Mouse (Mus musculus) adrenal gland, adult 2 months (tissue): ENCODE results near the gene Bbx. TPM values are rescaled to one million over a fixed set of nuclear protein-coding genes. Genes with fewer than 3 reads are reported as not detected.

Experiments
- DNase-seq: peaks from one replicate; pipeline ENCODE4 v3.0.0; 2021
- polyA plus RNA-seq: library from polyadenylated mRNA; depleted of rRNA; stranded (reverse); fragments of >200 nt; gene quantifications from 2 replicates; pipeline ENCODE4 v1.2.3, GENCODE M21; 2012
- total RNA-seq, 2 experiments: library from RNA; stranded (reverse); gene quantifications; 2 replicates each; pipeline ENCODE4 v1.2.3; 2021

Gene Bbx
- total and polyA plus RNA-seq, 3 experiments = 8.4 to 34.3 (median 33.1) TPM

DNA sequence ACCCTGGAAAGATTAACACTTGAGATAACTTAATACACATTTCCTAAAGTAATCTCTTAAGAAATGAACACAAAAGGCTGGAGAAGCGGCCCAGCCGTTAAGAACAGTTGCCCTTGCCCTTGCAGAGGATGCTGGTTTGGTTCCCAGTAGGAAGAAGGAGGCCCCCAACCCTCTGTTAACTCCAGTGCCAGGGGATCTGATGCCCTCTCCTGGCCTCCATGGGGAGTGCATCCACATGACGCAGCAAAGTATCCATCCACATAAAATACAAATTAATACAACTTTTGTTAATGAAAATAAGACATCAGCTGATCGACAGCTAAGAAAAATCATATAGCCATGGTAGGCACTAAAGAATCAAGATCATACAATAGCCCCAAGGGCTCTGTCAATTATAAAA, 33.6 kb downstream of the Bbx start:
- no peak for DNase-seq

DNA sequence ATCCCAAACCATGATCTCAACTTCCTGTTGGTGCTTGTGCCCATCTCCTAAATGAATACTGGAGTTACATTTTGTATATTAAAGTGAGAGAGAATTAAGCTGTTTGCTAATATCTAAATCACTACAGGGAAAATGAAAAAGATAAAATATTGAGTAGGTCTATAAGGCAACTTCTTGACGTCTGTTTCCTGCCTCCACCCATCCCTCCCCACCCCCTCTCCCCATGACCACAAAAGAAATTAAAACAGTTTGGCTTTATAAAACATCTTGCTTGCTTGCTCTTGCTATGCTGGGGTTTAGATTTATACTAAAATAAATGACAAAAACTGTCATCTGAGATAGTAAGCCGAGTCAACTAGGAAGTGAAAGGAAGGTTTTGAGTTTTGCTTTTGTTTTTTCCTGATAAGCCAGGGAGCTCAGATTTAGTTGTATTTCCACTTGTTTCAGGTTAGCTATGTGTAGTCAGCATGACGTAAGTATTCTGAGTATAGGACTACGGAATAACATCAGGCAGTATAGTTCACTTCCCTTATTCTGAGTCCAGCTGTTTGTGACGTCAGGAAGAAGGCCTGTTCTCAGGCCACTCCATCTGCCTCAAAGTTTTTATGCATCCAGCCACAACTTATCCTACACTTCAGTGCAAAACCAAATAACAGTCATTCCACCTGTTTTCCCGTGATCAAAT, 36.1 kb downstream of the Bbx start:
- no peak for DNase-seq

DNA sequence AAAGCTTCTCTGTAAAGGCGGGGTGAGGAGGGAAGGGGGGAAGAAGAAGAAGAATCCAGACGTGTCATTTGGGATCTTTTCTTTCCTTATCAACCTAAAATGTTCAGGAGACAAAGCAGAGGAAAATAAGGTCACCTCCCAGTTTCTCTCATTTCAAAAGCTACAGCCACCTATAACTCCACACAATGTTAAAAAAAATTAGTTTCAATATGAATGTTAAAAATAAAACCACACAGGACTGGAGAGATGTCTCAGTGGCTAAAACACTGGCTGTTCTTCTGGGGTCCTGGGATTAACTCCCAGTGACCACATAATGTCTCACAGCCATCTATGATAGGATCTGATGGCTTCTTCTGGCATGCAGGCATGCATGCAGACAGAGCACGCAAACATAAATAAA, 43.7 kb downstream of the Bbx start:
- no peak for DNase-seq

DNA sequence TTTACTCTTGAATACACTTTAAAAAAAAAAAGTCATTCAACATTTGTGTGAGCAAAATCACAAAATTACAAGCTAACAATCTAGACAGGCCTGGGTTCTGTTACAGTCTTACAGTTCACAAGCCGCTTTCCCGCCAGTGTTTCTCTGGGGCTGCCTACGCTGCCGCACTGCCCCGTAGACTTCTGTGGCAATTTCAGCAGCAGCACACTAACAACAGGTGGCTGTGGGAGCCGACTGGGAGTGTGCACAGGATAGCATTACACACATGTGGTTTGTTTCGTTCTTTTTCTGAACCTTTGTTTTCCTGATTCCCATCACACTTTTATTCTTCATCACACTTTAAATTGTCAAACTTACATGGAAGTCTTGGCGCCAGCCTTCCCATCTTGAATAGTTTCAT, 48.6 kb downstream of the Bbx start:
- DNase-seq = no peak

DNA sequence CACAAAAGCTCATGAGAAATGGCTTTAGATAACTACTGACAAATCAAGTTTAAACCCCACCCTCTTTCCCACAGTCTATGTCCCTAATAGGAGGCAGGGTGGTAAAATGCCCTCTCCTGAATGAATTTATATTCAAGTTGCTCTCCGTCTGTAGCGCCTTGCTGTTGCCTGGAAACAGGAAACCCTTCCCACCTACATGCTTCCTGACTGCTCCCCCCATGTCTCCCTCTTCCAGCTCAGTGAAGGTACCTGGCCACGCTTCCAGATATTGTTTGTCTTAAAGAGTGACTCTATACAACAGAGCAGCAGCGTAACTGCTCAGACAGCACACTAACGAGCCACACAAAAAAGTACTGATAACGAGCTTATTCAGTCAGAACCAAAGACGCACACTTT, 50.8 kb downstream of the Bbx start:
- DNase-seq = peak; percentile 9

DNA sequence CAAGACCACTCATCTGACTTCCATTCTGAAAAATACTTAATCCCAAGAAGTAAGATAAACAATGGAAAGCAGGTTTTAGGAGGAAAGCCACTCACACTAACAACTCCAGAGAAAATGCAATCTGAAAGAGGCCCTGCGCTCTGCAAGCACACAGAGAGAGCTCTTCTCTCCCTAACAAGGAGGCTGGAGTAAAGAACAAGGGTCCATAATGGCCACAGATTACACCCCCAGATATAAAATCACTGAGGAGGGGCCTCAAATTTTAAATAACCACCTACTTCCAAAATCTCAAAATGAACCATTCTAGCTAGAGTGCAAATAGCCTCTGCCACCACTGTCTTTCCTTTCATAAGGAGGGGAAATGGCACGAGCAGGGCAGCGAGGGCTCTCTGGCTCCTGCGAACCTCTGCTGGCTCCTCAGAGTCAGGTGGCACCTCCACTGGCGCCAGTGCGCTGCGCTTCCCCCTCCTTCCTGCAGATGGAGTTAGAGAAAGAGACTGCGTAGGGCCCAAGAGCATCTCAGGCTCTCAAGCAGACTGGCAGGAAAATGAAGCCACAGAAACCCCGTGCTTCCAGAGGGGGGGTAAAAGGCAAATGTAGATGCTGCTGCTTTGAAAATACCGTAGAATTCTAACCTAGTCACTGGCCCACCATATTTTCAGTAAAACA, 51.4 kb downstream of the Bbx start:
- DNase-seq = peak; percentile 72

DNA sequence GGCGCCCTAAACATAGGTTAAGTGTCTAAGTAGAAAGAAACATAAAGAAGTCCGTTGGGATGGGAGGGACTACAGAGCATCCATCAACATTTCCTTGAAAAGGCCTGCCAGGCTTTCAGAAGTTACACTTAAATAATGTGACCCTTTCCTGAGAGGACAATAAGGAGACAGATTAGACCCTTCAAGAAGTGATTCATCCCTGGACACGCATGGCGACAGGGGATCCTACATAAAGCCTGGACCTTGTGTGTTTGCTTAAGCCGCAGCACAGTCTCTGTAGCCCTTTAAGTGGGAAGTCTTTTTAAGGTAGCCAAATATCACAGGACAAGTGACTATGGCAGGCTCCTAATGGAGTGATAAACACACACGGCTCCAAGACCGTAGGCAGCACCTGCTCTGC, 52.0 kb downstream of the Bbx start:
- no peak for DNase-seq

DNA sequence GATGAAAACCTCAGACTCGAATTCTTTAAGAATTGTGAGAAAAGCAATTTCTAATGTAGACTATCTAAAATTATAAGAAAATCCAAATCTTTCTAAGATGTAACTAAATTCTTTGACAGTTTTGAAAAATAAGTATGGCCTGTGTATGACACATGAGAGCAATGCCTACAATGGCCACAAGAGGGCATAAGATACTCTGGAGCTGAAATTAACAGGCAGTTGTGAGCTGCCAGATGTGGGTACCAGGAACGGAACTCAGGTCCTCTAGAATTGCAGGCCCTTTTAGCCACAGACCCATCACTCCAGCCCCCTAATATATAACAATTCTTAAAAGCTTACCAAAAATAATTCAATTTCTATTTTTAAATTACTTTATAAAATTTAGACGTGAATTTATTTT, 57.6 kb downstream of the Bbx start:
- DNase-seq = peak; percentile 19

DNA sequence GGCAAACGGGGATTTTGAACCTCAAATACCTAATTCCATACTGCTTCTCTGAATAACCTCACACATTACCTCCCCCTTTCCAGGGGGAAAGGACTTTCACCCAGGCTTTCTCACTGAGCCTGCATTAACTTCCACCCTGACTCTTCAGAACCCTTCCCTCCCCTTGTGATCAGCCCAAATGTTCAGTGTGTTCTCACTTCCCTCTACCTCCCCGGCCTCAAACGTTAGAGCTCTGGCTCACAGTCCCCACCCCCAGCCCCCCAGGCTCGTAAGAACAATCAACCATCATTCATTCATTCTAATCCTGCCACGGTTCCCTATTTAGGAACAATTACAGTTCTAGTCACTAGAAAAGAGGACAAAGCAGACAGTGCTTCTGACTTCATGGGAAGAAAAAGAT, 58.5 kb downstream of the Bbx start:
- no peak for DNase-seq

DNA sequence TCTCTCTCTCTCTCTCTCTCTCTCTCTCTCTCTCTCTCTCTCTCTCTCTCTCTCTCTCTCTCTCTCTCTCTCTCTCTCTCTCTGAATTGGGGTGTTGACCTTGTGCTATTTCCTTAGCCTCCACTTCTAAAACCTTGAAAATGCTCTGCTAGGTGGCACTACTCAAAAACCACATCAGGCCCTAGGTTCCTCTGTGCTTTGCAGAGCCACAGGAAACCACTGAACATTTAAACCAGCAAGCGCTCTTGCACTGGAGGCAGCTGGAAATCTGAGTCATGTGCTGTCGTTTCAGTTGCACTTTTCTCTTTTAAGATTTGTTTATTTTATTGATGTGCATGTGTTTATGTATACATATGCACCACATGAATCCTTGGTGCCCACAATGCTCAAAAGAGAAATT, 59.6 kb downstream of the Bbx start:
- DNase-seq = no peak

DNA sequence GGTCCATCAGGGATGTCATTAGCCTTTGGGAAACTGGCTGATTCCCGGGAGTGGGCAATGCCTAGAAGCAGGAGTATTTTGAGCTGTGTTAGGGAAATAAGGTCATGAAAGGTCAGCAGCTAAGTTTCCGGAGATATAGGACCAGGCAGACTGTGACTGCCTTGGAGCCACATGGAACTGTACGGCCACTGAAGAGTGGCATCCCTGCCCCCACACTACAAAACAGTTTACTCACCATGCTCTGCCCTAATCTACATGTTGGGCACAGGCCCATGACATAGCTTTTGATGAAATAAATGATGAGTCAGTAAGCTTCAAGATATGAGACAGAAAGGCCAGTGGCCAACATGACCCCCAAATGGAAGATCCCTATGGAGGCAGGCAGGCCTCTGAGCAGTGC, 60.7 kb downstream of the Bbx start:
- DNase-seq = peak; percentile 32

DNA sequence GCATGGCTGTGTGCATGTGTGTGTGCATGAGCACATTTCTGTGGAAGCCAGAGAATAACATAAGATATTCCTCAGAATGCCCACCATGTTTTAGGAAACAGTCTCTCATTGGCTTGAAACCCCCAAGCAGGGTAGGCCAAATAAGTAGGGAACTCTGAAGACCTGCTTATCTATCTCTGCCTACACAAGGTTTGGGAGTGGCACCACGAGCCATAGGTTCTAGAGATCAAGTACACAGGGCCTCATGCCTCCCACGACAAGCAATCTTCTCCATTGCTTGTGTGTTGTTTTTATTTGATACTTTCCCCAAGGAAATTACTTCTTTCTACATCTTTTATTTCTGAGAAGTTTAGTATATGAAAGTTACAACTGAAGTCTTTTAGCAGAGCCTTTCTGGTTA, 61.8 kb downstream of the Bbx start:
- DNase-seq = no peak

DNA sequence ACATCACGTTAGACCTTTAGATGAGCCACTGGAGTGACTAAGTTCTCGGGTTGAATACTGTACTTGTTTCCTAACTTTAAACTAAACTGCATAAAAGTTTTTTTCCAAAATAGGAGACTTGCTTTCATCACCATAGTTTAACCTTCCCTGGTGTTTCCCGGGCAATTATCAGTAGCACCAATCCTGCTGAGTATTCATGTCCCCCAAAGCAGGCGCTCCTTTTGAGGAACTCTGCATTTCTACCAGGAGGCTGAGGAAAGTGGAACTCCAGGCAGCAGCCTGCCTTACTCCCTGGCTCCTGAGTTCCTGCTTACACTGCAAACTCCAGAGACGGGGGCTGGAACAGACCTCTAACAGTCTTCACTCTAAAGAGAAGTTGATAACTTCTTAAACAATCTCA, 65.6 kb downstream of the Bbx start:
- no peak for DNase-seq

DNA sequence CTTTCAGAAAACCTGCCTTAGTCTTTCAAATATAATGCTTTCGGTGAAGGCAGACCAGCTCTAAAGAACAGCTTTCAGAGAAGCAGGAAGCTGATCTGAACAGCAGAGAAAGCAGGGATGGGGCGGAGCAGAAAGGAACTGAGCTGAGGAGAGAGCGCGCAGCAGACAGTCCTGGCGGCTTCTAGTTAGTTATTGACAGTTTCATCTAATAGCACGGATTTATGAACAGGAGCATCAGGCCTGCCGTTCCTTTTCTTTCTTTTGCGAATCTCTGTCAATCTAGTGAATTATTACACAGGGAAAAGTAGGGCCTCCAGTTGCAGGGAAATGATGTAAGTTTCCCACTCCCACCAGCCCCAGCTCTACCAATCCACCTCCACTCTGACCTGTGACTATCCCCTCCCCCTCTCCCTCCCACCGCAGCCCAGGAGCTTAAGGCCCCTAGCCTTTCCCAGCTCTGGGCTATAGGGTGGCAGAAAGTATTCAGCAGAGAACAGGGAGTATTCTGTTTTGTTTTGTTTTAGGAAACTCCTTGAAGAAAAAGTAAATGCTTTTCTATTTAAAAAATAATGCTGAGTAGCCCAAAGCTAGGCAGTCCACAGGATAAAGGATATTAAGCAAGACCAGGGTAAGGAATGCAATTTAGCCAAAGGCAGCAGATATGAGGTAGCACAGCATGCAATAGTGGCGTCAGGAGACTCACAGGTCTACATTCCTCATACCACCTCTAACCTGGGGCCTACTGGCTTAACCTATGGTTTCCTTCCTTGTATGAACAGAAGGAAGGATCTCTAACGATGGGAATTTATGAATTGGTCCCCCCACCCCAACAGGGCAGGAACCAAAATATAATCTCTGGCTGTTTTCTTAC, 67.8 kb downstream of the Bbx start:
- DNase-seq = peak; percentile 61

DNA sequence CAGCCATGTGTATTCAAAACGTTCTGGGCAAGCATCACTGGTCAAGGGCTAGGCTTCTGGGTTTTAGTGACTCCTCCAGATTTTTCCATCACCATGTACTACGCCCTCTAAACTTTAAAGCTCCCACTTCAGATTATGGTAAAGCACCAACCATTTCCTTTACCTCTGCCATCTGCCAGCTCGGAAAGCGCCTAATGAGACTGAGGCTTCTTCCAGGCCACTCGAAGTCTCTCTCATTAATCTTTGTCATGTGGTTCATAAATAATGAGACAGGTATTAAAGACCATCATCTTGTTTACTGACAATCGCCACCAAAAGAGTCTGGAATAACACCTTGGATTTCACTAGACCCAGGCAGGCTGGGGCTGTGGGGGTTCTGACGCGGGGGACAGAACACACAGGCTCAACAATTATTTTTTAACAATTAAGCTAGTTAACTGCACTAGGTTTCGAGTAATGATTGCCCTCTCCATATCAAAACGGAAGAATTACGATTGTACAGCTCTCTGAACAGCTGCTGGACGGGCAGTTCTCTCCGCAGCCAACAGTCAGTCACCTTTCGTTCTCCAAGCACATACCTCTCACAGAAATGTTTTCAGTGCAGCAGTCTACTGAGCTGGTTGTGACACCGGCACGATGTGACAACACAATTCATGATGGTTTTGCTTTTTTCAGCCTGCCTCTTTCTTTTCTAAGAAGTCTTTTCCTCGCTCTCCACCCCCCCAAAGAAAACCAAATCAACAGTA, 68.6 kb downstream of the Bbx start:
- DNase-seq = no peak

DNA sequence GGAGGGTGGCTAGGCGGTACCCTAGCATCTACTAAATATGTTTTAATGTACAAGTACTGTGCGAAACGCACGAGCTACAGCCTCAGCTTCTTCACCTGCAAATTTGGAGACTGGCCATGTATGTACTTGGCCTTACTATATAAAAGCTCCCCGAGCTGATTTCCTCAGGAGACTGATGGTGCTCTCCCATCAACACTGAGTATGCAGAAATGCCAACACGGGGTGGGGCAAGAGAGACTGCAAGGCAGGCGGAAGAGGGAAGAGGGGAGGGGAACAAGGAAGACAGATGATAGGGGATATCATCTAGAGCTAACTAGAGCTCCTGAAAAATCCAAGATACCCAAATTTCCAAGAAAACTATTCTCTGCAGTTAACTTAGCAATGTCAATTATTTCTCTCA, 71.6 kb downstream of the Bbx start:
- no peak for DNase-seq

DNA sequence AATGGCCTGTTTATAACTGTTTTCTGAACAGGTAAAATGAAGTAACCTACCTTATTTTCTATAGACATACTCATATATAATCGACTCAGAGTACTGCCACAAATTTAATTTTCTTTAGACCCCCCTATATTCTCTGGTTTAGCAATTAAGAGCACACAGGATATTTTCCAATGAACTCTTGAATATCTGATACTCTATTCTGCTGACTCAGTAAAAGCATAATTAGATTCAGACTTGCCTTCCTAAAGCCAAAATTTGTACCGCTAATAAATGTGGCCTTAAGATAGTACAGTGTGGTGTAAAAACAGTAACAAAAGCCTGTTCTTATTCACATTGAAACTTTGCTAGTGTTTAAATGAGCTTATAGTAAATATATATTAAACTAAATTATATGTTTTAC, 102.5 kb downstream of the Bbx start:
- DNase-seq = no peak

DNA sequence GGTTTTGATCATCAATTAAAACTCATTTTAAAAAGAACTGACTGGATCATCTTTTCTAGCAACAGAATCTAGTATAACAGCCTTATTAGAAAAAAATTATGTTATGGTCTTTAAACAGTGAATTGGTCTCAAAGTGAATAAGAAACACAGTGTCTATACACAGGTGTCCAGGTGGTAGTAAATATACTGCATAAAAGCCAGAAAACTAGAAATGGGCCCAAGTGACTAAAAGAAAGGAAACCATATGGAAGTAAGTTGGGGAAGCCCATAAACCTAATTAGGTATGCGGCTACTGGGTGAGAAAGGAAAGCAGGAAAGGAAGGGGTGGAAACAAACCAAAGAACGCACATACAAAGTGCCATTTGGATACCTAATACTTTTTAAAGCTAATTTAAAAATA, 107.4 kb downstream of the Bbx start:
- no peak for DNase-seq

DNA sequence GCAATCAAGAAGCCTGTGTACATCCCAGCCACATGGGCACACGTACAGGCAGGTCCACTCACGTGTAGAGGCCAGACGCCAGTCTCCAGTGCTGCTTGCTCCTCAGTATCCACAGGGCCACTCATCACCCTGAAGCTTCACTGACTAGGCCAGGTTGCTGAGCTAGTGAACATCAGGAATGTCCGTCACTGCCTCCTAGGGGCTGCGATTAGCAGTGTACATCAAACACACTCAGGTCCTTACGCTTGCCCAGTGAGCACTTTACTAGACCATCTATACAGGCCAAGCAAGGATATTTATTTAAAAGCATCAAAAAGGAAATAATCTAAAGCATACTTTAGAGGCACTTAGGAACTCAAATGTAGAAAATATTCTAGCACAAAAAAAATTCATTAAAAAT, 107.9 kb downstream of the Bbx start:
- no peak for DNase-seq

DNA sequence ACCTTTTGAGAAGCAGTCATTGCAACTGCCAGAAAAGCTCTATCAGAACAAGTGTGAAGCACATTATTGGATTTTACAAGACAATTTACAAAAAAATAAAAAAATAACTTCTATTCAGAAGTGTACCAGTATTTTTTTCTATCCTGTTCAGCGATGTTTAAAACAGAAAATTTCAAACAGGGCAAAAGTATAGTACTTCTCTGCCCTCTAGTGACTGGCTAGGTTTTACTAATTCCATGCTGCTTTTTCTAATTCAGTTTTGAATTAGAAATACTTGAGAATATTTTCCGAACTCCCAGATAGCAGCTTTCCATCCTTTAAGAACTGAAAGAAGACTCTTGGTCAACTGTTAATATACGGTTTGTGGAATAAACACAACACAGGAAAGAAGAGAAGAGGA, 110.8 kb downstream of the Bbx start:
- DNase-seq = no peak

DNA sequence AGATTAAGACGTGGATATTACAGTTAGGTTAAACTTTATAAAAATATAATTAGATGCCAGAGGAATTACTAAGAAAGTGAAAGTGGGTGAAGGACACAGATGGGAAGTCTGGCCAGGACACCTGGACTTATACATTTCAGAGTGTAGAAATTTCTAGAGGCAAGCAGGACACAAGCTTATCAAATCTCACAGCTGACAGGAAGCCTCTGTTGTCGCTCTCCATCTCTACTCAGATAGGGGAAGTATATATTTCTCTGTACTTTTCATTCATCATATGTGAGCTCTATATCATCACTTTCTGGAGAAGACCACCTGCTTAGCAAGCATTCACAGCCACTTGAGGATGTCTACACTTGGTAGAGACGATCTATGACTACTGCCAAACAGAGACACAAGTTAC, 113.9 kb downstream of the Bbx start:
- DNase-seq = no peak

DNA sequence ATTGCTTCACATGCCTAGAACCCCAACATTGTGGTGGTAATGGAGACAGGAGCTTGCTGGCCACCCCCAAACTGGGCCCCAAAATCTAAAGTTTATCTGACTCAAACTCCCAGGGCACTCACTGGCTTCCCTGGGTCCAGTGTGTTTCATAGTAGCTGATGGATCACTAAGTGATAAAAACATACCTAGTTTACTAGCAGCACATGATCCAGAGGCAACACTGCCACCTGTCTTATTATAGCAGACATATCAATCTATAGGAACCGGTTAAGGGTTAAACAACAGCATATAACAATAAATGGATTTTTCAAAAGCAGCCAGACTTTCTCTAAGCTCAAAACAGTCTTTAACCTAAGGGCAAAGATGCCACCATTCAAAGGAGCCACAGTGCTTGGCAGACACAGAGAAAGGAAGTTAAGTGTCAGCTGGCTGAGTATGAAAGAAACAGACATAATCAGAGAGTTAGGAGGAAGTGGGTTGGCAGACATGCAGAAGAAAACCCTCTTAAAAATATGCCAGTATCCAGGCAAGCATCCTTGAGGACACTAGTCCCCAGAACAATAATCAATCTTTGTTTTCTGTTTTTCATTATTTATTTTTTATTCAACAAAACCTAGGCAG, 116.7 kb downstream of the Bbx start:
- no peak for DNase-seq
